Mouse (Mus musculus): Measurements from ENCODE around the gene Ankrd54.
"Not testable (repeated sequence)": the region's sequence is repeated elsewhere in the genome, so short reads cannot be mapped to it uniquely, and the experiment has no call there.

Ankrd54 gene

DNA sequence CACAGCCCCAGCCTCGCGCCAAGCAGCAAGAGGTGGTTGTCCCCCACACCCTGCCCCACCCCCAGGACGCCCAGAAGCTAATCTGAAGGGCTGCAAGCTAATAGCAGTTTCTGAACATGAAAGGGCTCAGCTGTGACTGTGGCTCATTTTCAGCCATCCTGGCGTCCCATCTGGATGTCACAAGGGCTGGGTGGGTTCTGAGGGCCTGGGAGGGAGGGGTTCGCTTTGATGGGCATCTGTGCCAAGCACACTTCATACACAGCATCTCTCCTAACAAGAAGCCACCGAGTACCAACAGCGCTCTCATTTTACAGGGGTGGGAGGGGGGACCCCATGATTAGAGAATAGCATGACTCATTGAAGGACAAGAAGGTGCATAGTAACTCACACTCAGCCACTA is 49.3 kb downstream of the Ankrd54 start:
- DNase-seq (ENCODE audit: low spot score): no peak

DNA sequence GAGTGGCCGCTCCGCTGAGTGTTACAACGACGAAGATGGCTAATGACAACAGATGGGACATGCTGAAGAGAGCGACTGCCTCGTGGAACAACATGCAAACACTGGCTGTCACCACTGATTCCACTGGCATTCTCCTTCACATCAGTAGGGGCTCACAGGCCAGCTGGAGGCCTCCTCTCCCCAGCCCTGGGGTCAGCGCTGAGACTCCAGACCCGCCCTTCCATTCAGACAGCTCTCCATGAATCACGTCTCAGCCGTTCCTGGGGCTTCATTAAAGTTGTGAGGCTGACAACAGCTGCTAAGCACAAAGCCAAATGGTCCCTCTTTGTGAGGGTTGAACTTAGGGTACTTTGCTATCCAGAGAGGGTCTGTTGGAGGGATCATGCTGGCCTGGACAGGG is 51.1 kb downstream of the Ankrd54 start:
- no peak for DNase-seq (ENCODE audit: low spot score)

DNA sequence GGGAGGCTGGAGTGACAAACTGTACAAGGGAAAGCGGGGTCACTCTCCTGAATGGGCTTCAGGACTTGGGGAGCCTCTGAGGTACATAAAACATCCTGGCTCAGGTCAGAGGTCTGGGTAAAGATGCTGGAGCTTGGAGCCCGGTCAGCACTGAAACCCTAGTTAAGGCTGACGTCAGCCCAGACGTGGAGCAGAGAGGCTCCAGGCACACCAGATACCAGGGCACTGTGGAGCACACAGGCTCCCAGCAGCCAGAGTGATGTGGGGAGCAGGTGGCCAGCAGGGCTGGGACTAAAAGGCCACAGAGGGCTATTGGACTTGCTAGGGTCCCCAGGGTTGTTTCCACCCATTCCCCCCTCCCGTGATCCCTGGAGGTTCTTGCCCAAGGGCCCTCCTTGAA is 53.0 kb downstream of the Ankrd54 start:
- no peak for DNase-seq (ENCODE audit: low spot score)

DNA sequence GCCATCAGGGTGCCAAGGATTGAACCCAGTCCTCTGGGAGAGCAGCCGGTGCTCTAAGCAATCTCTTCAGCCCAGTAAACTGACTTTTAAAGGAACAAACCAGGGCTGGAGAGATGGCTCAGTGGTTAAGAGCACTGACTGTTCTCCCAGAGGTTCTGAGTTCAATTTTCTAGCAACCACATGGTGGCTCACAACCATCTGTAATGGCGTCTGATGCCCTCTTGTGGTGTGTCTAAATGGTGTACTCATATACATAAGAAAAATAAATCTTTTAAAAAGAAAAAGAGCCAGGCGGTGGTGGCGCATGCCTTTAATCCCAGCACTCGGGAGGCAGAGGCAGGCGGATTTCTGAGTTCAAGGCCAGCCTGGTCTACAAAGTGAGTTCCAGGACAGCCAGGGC is 54.9 kb downstream of the Ankrd54 start:
- DNase-seq (ENCODE audit: low spot score): not testable (repeated sequence)

DNA sequence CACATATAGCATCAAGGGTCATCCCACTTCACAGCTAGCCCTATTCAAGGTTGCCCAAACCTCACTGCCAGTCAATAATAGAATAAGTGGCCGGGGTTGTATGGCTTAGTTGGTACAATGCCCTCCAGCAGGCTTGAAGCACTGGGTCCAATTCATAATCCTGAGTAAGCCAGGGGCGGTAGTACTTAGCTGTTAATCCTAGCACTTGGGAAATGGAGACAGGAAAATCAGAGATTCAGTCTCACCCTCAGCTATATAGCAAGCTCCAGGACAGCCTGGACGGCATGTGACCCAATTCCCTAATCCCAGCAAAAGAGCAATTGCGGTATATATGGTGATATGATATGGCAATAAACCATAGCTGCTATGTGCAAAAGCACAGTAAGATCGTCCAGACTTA is 55.6 kb downstream of the Ankrd54 start:
- no peak for DNase-seq (ENCODE audit: low spot score)

DNA sequence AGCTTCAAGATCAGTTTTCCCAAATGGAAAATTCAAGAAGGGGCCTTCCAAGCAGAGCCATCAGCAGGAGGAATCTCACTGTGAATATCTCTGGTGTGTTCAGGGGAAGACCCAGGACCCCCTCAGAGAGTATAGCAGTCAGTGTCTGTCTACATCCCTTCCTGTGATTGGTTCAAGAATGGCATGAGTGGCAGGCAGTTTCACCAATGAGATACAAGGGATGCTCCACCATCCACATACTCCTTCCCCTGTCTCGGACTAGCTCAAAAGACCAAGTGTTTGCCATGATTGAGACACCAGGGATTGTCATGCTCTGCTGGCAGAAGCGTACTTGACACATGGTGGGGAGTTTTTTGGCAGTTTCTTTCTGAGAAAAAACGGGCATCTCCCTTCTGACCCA is 56.1 kb downstream of the Ankrd54 start:
- no peak for DNase-seq (ENCODE audit: low spot score)

DNA sequence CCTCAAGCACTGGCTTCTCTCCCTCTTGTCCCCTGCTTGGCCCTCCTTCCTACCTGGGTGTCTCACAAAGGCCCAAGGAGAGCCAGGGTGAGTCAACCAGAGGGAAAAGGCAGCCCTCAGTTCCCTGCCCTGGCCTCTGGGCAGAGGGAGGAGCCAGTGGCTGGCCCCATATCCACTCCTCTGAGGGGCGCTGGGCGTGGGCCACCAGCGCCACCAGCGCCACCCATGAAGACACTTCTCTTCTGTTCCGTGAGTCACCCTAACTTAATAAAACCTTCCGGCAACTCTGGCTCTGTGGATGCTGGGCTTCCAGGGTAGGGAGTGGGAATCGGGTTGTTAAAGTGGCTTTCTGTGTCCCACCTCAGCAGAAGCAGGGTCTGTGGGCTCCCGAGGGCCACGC is 57.1 kb downstream of the Ankrd54 start:
- DNase-seq (ENCODE audit: low spot score): no peak
